Mouse (Mus musculus): ENCODE data around the gene Nrxn2.

DNA sequence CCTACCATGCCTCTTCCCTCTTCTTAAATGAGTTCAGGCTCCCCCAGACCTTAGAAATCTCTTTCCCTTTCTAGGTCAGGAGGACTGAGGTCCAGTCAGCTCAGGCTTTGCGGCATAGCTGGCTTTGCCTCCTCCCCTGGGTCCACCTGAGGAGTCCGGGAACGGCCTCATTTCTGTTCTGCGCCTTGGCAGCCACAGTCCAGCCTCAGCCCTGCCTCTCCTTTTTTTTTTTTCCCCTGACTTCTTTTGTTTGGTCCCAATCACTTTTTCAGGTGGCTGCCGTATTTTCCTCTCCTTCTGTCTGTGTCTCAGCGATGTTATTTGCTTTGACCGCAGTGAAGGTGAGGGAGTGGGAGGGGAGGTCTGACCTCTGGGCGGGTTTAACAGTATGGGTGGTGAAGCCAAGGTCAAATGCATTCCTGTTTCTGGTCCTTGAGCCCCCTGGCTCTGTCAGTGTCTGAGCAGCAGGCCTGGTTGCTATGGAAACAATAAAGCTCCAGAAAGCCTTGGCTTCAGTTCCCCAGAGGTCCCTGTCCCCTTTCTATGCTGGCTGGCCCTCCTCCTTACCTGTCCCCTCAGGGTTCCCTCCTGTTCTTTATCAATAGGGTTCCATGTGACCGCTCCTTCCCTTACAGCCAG lies 34.3 kb downstream of the Nrxn2 start:
- TF ChIP-seq EP300 (optimal IDR thresholded peaks at IDR 0.05) (no peak), CTCF (IDR thresholded peaks at IDR 0.05; ENCODE audit: low read depth) (no peak)
